Mouse (Mus musculus) embryonic facial prominence, embryonic 13.5 days (tissue): ENCODE results near the gene Eif2d. TPM values are rescaled to one million over a fixed set of nuclear protein-coding genes. Genes with fewer than 3 reads are reported as not detected.

Experiments
- ATAC-seq: fragments of 200-750 bp; cut with Nextera tagmentation; 2 replicates; pipeline ENCODE4 v1.8.0; 2017; ENCODE audit warnings: low read depth; ENCODE audit not compliant: insufficient number of reproducible peaks, insufficient read depth, low FRiP score, low TSS enrichment
- H3K27ac ChIP-seq: fragments of 300-500 bp; sonication (generic); 2 replicates; pipeline ENCODE4 v1.5.1; 2015; ENCODE audit warnings: moderate library complexity, mild to moderate bottlenecking, inconsistent platforms
- H3K27me3 ChIP-seq: fragments of 300-500 bp; sonication (generic); 2 replicates; pipeline ENCODE4 v1.6.1; 2015; ENCODE audit warnings: mild to moderate bottlenecking, inconsistent platforms
- H3K36me3 ChIP-seq: fragments of 300-500 bp; sonication (generic); 2 replicates; pipeline ENCODE4 v1.6.1; 2015; ENCODE audit warnings: mild to moderate bottlenecking, inconsistent platforms
- H3K4me1 ChIP-seq: fragments of 300-500 bp; sonication (generic); 2 replicates; pipeline ENCODE4 v1.6.1; 2015; ENCODE audit warnings: inconsistent platforms
- H3K4me2 ChIP-seq: fragments of 300-500 bp; sonication (generic); 2 replicates; pipeline ENCODE4 v1.6.1; 2015; ENCODE audit warnings: moderate library complexity, mild to moderate bottlenecking, inconsistent platforms
- H3K4me3 ChIP-seq: fragments of 300-500 bp; sonication (generic); 2 replicates; pipeline ENCODE4 v1.5.1; 2015; ENCODE audit warnings: mild to moderate bottlenecking, inconsistent platforms
- H3K9ac ChIP-seq: fragments of 300-500 bp; sonication (generic); 2 replicates; pipeline ENCODE4 v1.6.1; 2015; ENCODE audit warnings: mild to moderate bottlenecking, inconsistent platforms
- H3K9me3 ChIP-seq: fragments of 300-500 bp; sonication (generic); 2 replicates; pipeline ENCODE4 v1.6.1; 2016; ENCODE audit warnings: inconsistent platforms
- WGBS: fragments of 180-500 bp; shearing (Covaris S2); methylation state at CpG from one replicate; pipeline ENCODE4 v1.1.7; 2015; ENCODE audit warnings: mixed read lengths; 5-methylcytosine and 5-hydroxymethylcytosine counted together
- polyA plus RNA-seq: library from polyadenylated mRNA; unstranded; fragments of >200 nt; fragmentation: Nextera tagmentation; extraction: Ambion mirVana; gene quantifications from 2 replicates; pipeline ENCODE4 v1.2.1, GENCODE M21; 2015

Eif2d gene
- 61.3 and 68.7 TPM in 2 replicates for polyA plus RNA-seq

DNA sequence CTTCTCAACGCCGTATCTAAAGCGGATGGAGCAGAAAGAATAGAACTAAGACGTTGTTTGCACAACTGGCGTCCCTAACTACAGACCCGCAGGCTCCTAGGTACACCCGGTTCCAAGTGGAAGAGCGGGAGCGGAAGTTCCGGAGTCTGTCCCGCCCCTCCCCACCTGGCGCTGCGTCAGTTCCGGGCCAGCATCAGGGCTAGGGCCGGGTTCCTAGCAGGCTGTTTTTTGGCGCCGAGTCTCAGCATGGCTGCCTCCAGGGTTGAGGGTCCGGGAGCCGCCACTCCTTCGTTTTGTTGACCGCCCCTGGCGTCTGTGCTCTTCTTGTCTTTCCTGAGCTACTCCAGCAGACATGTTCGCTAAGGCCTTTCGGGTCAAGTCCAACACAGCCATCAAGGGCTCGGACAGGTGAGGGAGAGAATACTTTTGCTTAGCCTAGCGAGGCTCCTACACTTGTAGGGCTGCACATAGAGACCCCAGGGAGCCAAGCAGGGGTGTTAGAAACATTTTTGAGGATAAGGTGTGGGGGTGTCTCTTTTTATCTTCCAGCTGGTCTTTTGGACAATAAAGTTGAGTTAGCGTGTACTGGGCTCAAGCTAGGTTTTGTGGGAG, at the start of gene Eif2d:
TSS of gene Eif2d (plus strand) at position 164 of the 612 bp plus-strand sequence.
- H3K4me3 ChIP-seq = peak within 1 kb of the TSS; percentile 87
- under 1% methylated on average over 27 of the region's 27 CpGs for WGBS
- peaks cover 12% of the 10 kb centered on the region for H3K4me1 ChIP-seq
- peak within 1 kb of the TSS; percentile 86 for H3K9ac ChIP-seq
- H3K9me3 ChIP-seq = no peaks in the 10 kb centered on the region
- peak within 1 kb of the TSS; percentile 39; the same call in 1 of the 2 replicates for H3K27ac ChIP-seq
- peaks cover 4% of the 10 kb centered on the region for H3K36me3 ChIP-seq
- no peaks in the 10 kb centered on the region for H3K27me3 ChIP-seq
- H3K4me2 ChIP-seq = peak within 1 kb of the TSS; percentile 86
- ATAC-seq = peak; percentile 99

GRCm38 (mm10) chr1:131103776-131104424, 49.1 kb upstream of the Eif2d start:
- H3K36me3 ChIP-seq = no peaks in the 10 kb centered on the region
- peaks cover 14% of the 10 kb centered on the region for H3K4me1 ChIP-seq
- H3K9me3 ChIP-seq = no peaks in the 10 kb centered on the region
- no peaks in the 10 kb centered on the region for H3K27me3 ChIP-seq
- no peak overlapping the region for H3K9ac ChIP-seq
- H3K4me2 ChIP-seq = no peak overlapping the region
- H3K27ac ChIP-seq = no peak overlapping the region
- H3K4me3 ChIP-seq = no peak overlapping the region
- ATAC-seq = no peak
- 83% methylated on average over 10 of the region's 10 CpGs for WGBS

- Histone ChIP-seq H3K4me2 (peak overlapping the region; percentile 11; the same call in 1 of the 2 replicates), H3K27me3 (no peaks in the 10 kb centered on the region), H3K4me3 (no peak overlapping the region), H3K9me3 (no peaks in the 10 kb centered on the region), H3K36me3 (no peaks in the 10 kb centered on the region), H3K27ac (peak overlapping the region; percentile 80), H3K9ac (no peak overlapping the region), H3K4me1 (peaks cover 24% of the 10 kb centered on the region)
- 48% methylated on average over 10 of the region's 10 CpGs for WGBS
- ATAC-seq = peak; percentile 76; the same call in 1 of the 2 replicates
Measured at GRCm38 (mm10) chr1:131107575-131108308, 45.2 kb upstream of the Eif2d start.

GRCm38 (mm10) chr1:131110525-131111106, 42.4 kb upstream of the Eif2d start:
- ATAC-seq = no peak
- WGBS = 68% methylated on average over 12 of the region's 12 CpGs

GRCm38 (mm10) chr1:131112576-131112975, 40.4 kb upstream of the Eif2d start:
- Histone ChIP-seq H3K4me2 (no peak overlapping the region), H3K4me3 (no peak overlapping the region), H3K27ac (no peak overlapping the region), H3K9ac (no peak overlapping the region), H3K9me3 (no peaks in the 10 kb centered on the region), H3K36me3 (no peaks in the 10 kb centered on the region), H3K4me1 (peaks cover 29% of the 10 kb centered on the region), H3K27me3 (0 out of 2 replicates have a peak, but pooled peaks cover 3% of the 10 kb centered on the region)
- 32% methylated on average over 6 of the region's 6 CpGs for WGBS
- ATAC-seq = no peak

More at GRCm38 (mm10) chr1:131110525-131111106, 42.4 kb upstream of the Eif2d start:
- Histone ChIP-seq H3K4me1 (peaks cover 24% of the 10 kb centered on the region), H3K27ac (0 out of 2 replicates have a peak overlapping the region, but pooled peaks have one; percentile 49), H3K27me3 (0 out of 2 replicates have a peak, but pooled peaks cover 3% of the 10 kb centered on the region), H3K36me3 (no peaks in the 10 kb centered on the region), H3K9ac (no peak overlapping the region), H3K4me3 (no peak overlapping the region), H3K9me3 (no peaks in the 10 kb centered on the region), H3K4me2 (no peak overlapping the region)

- Histone ChIP-seq H3K27me3 (0 out of 2 replicates have a peak, but pooled peaks cover 3% of the 10 kb centered on the region), H3K9ac (no peak overlapping the region), H3K9me3 (no peaks in the 10 kb centered on the region), H3K27ac (no peak overlapping the region), H3K4me1 (peaks cover 13% of the 10 kb centered on the region), H3K36me3 (no peaks in the 10 kb centered on the region), H3K4me3 (no peak overlapping the region), H3K4me2 (no peak overlapping the region)
- WGBS = 10% methylated on average over 6 of the region's 6 CpGs
- ATAC-seq = no peak
Measured at GRCm38 (mm10) chr1:131115932-131116331, 37.0 kb upstream of the Eif2d start.

- no peaks in the 10 kb centered on the region for H3K36me3 ChIP-seq
- H3K4me3 ChIP-seq = no peak overlapping the region
- ATAC-seq = no peak
- no peak overlapping the region for H3K9ac ChIP-seq
- WGBS = 40% methylated on average over 13 of the region's 13 CpGs
- no peak overlapping the region for H3K4me2 ChIP-seq
- peaks cover 10% of the 10 kb centered on the region for H3K4me1 ChIP-seq
- H3K27me3 ChIP-seq = 0 out of 2 replicates have a peak, but pooled peaks cover 3% of the 10 kb centered on the region
- H3K9me3 ChIP-seq = no peaks in the 10 kb centered on the region
- H3K27ac ChIP-seq = peak overlapping the region; percentile 35; the same call in 1 of the 2 replicates
Measured at GRCm38 (mm10) chr1:131116430-131117011, 36.5 kb upstream of the Eif2d start.

DNA sequence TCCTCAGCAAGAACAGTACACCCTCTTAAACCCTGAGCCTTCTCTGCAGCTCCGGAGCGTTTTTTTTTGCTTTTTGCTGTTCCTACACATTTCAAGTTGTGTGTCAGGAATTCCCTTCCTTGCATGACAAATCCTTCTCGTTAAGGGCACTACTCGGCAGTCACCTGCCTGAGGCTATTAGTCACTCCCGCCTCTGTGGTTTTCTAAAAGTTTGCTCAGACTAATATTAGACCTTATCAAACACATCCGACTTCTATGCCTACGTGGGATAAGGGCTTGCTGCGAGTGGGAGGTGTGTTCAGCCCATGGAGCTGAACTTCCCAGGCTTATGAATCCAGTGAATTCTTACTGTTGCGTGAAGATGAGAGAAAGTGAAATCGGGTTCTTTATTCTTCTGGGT, 34.5 kb upstream of the Eif2d start:
- Histone ChIP-seq H3K4me3 (no peak overlapping the region), H3K9me3 (no peaks in the 10 kb centered on the region), H3K9ac (no peak overlapping the region), H3K27ac (no peak overlapping the region), H3K27me3 (0 out of 2 replicates have a peak, but pooled peaks cover 3% of the 10 kb centered on the region), H3K4me2 (no peak overlapping the region), H3K36me3 (no peaks in the 10 kb centered on the region), H3K4me1 (peaks cover 10% of the 10 kb centered on the region)
- ATAC-seq = no peak
- 47% methylated on average over 10 of the region's 10 CpGs for WGBS

- Histone ChIP-seq H3K27me3 (0 out of 2 replicates have a peak, but pooled peaks cover 3% of the 10 kb centered on the region), H3K27ac (no peak overlapping the region), H3K4me3 (no peak overlapping the region), H3K4me1 (peaks cover 10% of the 10 kb centered on the region), H3K9me3 (no peaks in the 10 kb centered on the region), H3K9ac (no peak overlapping the region), H3K4me2 (no peak overlapping the region), H3K36me3 (no peaks in the 10 kb centered on the region)
- 65% methylated on average over 2 of the region's 2 CpGs for WGBS
- no peak for ATAC-seq
Measured at GRCm38 (mm10) chr1:131119026-131119425, 34.0 kb upstream of the Eif2d start.

DNA sequence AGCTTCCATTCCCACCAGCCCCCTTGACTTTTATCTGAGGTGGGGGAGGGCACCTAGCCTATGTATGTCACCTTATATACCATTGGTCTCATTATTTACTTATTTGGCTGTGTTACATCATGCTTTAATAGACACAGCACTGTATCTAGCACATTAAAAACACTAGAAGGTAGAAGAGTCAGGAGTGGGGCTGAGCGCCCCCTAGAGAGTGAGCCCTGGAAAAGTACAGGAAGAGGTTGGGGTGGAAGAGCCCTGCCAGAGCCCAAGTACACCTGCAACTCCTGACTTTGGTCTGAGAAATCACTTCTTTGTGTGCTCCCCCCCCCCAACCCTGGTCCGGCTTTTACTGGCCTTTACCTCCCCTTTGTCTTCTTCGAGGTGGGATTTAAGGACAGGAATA, 31.0 kb upstream of the Eif2d start:
- Histone ChIP-seq H3K36me3 (no peaks in the 10 kb centered on the region), H3K9me3 (no peaks in the 10 kb centered on the region), H3K4me2 (no peak overlapping the region), H3K27me3 (no peaks in the 10 kb centered on the region), H3K9ac (no peak overlapping the region), H3K4me1 (peaks cover 3% of the 10 kb centered on the region; the same call in 1 of the 2 replicates), H3K4me3 (no peak overlapping the region), H3K27ac (no peak overlapping the region)
- no peak for ATAC-seq
- 37% methylated on average over 3 of the region's 3 CpGs for WGBS
